Mouse (Mus musculus): ENCODE measurements around the gene Hnrnpa3.

- 0 out of 2 replicates have a peak, but pooled peaks have one; percentile 8 for TF ChIP-seq CTCF (IDR thresholded peaks at IDR 0.05; ENCODE audit: low read depth)
- no peak for TF ChIP-seq EP300 (optimal IDR thresholded peaks at IDR 0.05)
Measured at GRCm38 (mm10) chr2:75669491-75670445, 10.7 kb downstream of the Hnrnpa3 start.

All from stomach, postnatal 0 days (tissue).